Mouse (Mus musculus) lung, adult 2 months (tissue): Measurements from ENCODE around the gene Alkal2. TPM values are rescaled to one million over a fixed set of nuclear protein-coding genes. Genes with fewer than 3 reads are reported as not detected.

Experiments used
- DNase-seq: peaks from one replicate; pipeline ENCODE4 v3.0.0; 2022
- H3K4me1 ChIP-seq: fragments of 200-500 bp; 2 replicates; pipeline ENCODE4 v1.6.1; 2011; ENCODE audit warnings: low read length; ENCODE audit not compliant: control insufficient read depth, insufficient read depth
- H3K4me3 ChIP-seq: fragments of 200-500 bp; replicated peaks from 2 replicates; pipeline ENCODE3; 2011; ENCODE audit warnings: low read depth, mild to moderate bottlenecking, control low read depth, low read length; ENCODE audit errors: extremely low read depth
- CTCF ChIP-seq: fragments of 200-500 bp; IDR thresholded peaks from 2 replicates; pipeline ENCODE4 v1.5.1; 2011; ENCODE audit warnings: mild to moderate bottlenecking, low read length, control low read depth; ENCODE audit not compliant: insufficient read depth
- POLR2A ChIP-seq: fragments of 200-500 bp; IDR thresholded peaks from 2 replicates; pipeline ENCODE4 v1.6.1; 2011; ENCODE audit warnings: low read depth, mild to moderate bottlenecking, control low read depth, low read length, borderline replicate concordance; ENCODE audit errors: extremely low read depth
- WGBS: fragments of 180-500 bp; shearing (Covaris S2); methylation state at CpG from one replicate; pipeline ENCODE4 v1.1.7; 2018; 5-methylcytosine and 5-hydroxymethylcytosine counted together
- polyA plus RNA-seq: library from polyadenylated mRNA; depleted of rRNA; stranded (reverse); fragments of >200 nt; gene quantifications from 2 replicates; pipeline ENCODE4 v1.2.3, GENCODE M21; 2012

Alkal2 gene
- polyA plus RNA-seq, 1 experiment: 0.14 TPM

- peaks cover 2% of the 10 kb centered on the region for H3K4me1 ChIP-seq
- no peak for DNase-seq
- H3K4me3 ChIP-seq: no peak overlapping the region
- 10% methylated on average over 39 of the region's 39 CpGs for WGBS
- TF ChIP-seq POLR2A (no peak), CTCF (no peak)
These were observed 604 bp downstream of the Alkal2 start for GRCm38 (mm10) chr12:30884622-30885230.

GRCm38 (mm10) chr12:30885891-30886290, 1.8 kb downstream of the Alkal2 start:
- H3K4me1 ChIP-seq: peaks cover 2% of the 10 kb centered on the region
- no peak overlapping the region for H3K4me3 ChIP-seq
- WGBS: 65% methylated on average over 6 of the region's 6 CpGs
- TF ChIP-seq POLR2A: no peak
- no peak for TF ChIP-seq CTCF
- no peak for DNase-seq

- DNase-seq: no peak
- WGBS: 90% methylated on average over 4 of the region's 4 CpGs
- no peak for TF ChIP-seq CTCF
- no peak for TF ChIP-seq POLR2A
- no peak overlapping the region for H3K4me3 ChIP-seq
- H3K4me1 ChIP-seq: peaks cover 2% of the 10 kb centered on the region
These were observed 3.9 kb downstream of the Alkal2 start for GRCm38 (mm10) chr12:30888003-30888402.

- Histone ChIP-seq H3K4me3 (no peak overlapping the region), H3K4me1 (no peaks in the 10 kb centered on the region)
- WGBS: 36% methylated on average over 5 of the region's 5 CpGs
- peak; percentile 31 for DNase-seq
- TF ChIP-seq CTCF (0 out of 2 replicates have a peak, but pooled peaks have one; percentile 16), POLR2A (no peak)
These were observed 5.9 kb downstream of the Alkal2 start for GRCm38 (mm10) chr12:30890067-30890466.

GRCm38 (mm10) chr12:30891438-30891837, 7.3 kb downstream of the Alkal2 start:
- DNase-seq: no peak
- no peaks in the 10 kb centered on the region for H3K4me1 ChIP-seq
- 80% methylated on average over 7 of the region's 7 CpGs for WGBS
- no peak overlapping the region for H3K4me3 ChIP-seq
- TF ChIP-seq POLR2A (no peak), CTCF (no peak)

GRCm38 (mm10) chr12:30897039-30897438, 12.9 kb downstream of the Alkal2 start:
- Histone ChIP-seq H3K4me3 (no peak overlapping the region), H3K4me1 (no peaks in the 10 kb centered on the region)
- TF ChIP-seq POLR2A (no peak), CTCF (no peak)
- DNase-seq: no peak
- WGBS: 92% methylated on average over 4 of the region's 4 CpGs

- no peak for DNase-seq
- WGBS: 85% methylated on average over 1 of the region's 1 CpGs
- Histone ChIP-seq H3K4me1 (peaks cover 5% of the 10 kb centered on the region), H3K4me3 (no peak overlapping the region)
- no peak for TF ChIP-seq CTCF
- no peak for TF ChIP-seq POLR2A
These were observed 24.5 kb downstream of the Alkal2 start for GRCm38 (mm10) chr12:30908658-30909057.

GRCm38 (mm10) chr12:30909881-30910280, 25.8 kb downstream of the Alkal2 start:
- peaks cover 5% of the 10 kb centered on the region for H3K4me1 ChIP-seq
- TF ChIP-seq POLR2A (no peak), CTCF (no peak)
- H3K4me3 ChIP-seq: no peak overlapping the region
- 73% methylated on average over 2 of the region's 2 CpGs for WGBS
- no peak for DNase-seq

- TF ChIP-seq CTCF (no peak), POLR2A (no peak)
- peak overlapping the region; percentile 81 for H3K4me3 ChIP-seq
- 12% methylated on average over 8 of the region's 8 CpGs for WGBS
- H3K4me1 ChIP-seq: peaks cover 5% of the 10 kb centered on the region
- no peak for DNase-seq
These were observed 26.7 kb downstream of the Alkal2 start for GRCm38 (mm10) chr12:30910860-30911259.
